Mouse (Mus musculus) megakaryocyte, embryonic 14.5 days (primary cell): ENCODE results near the gene Slc30a9. TPM values are rescaled to one million over a fixed set of nuclear protein-coding genes. Genes with fewer than 3 reads are reported as not detected.

Source experiments
- H3K27me3 ChIP-seq: replicated peaks from 2 replicates; pipeline ENCODE3; 2012; ENCODE audit warnings: inconsistent platforms
- H3K36me3 ChIP-seq: replicated peaks from 2 replicates; pipeline ENCODE3; 2012; ENCODE audit warnings: low read length, inconsistent platforms, mixed read lengths
- H3K4me1 ChIP-seq: 2 replicates; pipeline ENCODE4 v1.6.1; 2012; ENCODE audit warnings: inconsistent platforms
- H3K4me3 ChIP-seq: replicated peaks from 2 replicates; pipeline ENCODE3; 2012; ENCODE audit warnings: moderate library complexity, mild to moderate bottlenecking, inconsistent platforms
- H3K9me3 ChIP-seq: 2 replicates; pipeline ENCODE4 v1.6.1; 2012; ENCODE audit warnings: inconsistent platforms
- FLI1 ChIP-seq: IDR thresholded peaks from 2 replicates; pipeline ENCODE4 v1.6.1; 2012; ENCODE audit warnings: low read length, inconsistent platforms, mixed read lengths
- GATA1 ChIP-seq: IDR thresholded peaks from 3 replicates; pipeline ENCODE4 v1.6.1; 2012; ENCODE audit warnings: mixed read lengths, low read length, inconsistent platforms, borderline replicate concordance
- polyA plus RNA-seq: library from polyadenylated mRNA; stranded (reverse); fragments of >175 nt; gene quantifications from 2 replicates; pipeline ENCODE4 v1.2.3, GENCODE M21; 2012; ENCODE audit warnings: low replicate concordance; ENCODE audit not compliant: insufficient read depth

Gene Slc30a9
- 0.68 and 4.5 TPM in 2 replicates for polyA plus RNA-seq

- H3K4me3 ChIP-seq, result peak within 1 kb of the TSS; percentile 99
- no peaks in the 10 kb centered on the region for H3K9me3 ChIP-seq
- H3K27me3 ChIP-seq, result no peaks in the 10 kb centered on the region
- H3K4me1 ChIP-seq, result peaks cover 64% of the 10 kb centered on the region
- TF ChIP-seq GATA1, result no peak
- peak; percentile 41; the same call in 1 of the 2 replicates for TF ChIP-seq FLI1
- H3K36me3 ChIP-seq, result peaks cover 25% of the 10 kb centered on the region
Observed at GRCm38 (mm10) chr5:67306698-67307521, at the start of gene Slc30a9. Gene Slc30a9 (plus strand): TSS chr5:67306955.

DNA sequence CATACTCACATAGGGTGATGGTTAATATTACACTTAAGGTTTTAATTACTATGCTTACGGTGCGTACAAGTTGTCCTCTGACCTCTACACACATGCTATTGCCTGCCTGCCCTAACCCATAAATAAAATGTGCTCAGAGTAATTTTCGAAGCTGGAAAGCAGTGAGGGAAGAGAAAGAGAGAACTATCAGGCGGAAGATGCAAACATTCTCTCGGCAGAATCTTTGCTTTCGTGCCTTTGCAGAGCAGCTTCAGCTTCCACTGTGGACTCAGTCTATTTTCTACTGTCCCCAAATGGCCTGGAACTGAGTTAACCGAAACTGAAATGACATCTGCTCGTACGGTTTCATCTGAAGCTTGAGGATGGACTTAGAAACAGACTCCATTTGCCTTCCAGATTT lies 48.3 kb upstream of the Slc30a9 start:
- H3K9me3 ChIP-seq, result no peaks in the 10 kb centered on the region
- H3K36me3 ChIP-seq, result peaks cover 11% of the 10 kb centered on the region
- H3K4me1 ChIP-seq, result peaks cover 25% of the 10 kb centered on the region
- H3K27me3 ChIP-seq, result peaks cover 6% of the 10 kb centered on the region
- no peak overlapping the region for H3K4me3 ChIP-seq
- TF ChIP-seq FLI1 (no peak), GATA1 (no peak)

DNA sequence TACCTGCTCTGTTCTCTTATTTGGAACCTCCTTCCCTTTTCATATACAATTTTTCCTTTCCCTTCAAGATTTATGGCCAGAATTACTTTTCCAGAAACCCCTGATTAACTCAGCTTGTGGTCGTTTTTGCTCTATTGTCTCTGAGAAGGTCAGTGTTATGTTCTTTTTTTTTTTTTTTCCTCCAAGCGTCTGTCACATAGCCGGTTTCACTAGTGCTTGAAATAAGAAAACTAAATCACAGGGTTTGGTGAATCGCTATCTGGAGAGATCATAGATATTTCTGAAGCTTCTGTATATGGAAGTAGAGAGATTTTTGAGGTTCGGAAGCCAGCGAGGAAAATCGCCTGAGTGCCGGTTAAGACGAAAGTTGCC lies 46.6 kb upstream of the Slc30a9 start:
- TF ChIP-seq FLI1 (no peak), GATA1 (no peak)
- H3K4me3 ChIP-seq, result peak overlapping the region; percentile 97
- H3K27me3 ChIP-seq, result peaks cover 5% of the 10 kb centered on the region
- peaks cover 29% of the 10 kb centered on the region for H3K4me1 ChIP-seq
- no peaks in the 10 kb centered on the region for H3K9me3 ChIP-seq
- peaks cover 28% of the 10 kb centered on the region for H3K36me3 ChIP-seq

DNA sequence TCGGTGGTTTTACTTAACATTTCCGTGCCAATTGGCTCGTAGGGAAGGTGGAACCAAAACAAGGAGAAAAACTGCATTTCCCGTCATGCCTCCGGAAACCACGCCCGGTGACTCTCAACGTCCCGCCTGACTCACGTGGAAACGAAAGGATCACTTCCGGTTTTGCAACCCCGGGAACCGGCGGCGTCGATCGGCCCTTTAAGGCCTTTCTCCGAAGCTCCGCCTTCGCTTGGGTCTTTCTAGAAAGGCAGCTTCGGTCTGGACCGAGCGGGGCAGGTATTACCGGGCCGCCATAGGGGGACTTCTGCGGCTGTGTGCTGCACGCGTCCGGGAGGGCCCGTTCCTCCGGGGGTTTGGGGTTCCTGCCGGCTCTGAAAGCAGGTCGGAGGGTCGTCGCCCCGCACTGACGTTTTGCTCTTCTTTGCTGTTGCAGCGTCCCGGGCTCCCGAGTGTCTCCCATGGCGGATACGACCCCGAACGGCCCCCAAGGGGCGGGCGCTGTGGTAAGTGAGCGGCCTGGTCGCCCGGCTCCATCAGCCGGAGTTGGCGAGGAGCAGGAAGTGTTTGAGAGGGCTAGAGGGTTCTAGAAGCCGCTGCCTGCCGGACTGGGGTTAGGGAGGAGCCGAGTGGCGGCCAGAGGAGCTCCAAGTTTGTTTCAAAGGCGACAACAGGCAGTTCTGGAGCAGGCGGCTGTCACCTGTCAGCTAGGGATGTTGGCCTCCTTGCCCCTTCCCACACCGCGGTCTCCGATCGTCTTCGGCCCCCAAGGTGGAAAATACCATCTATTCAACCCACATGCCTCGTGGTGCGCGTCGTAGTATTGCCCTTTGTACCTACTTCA lies 46.0 kb upstream of the Slc30a9 start, which contains the start of gene Tmem33:
TSS of gene Tmem33 (plus strand) at position 35 of the 841 bp plus-strand sequence.
- Histone ChIP-seq H3K27me3 (peaks cover under 1% of the 10 kb centered on the region), H3K4me1 (peaks cover 29% of the 10 kb centered on the region), H3K9me3 (no peaks in the 10 kb centered on the region), H3K36me3 (peaks cover 34% of the 10 kb centered on the region), H3K4me3 (peak within 1 kb of the TSS; percentile 97)
- peak; percentile 97 for TF ChIP-seq FLI1
- TF ChIP-seq GATA1, result no peak

GRCm38 (mm10) chr5:67262964-67263363 lies 43.8 kb upstream of the Slc30a9 start:
- Histone ChIP-seq H3K27me3 (no peaks in the 10 kb centered on the region), H3K9me3 (no peaks in the 10 kb centered on the region), H3K4me1 (peaks cover 32% of the 10 kb centered on the region), H3K4me3 (no peak overlapping the region), H3K36me3 (peaks cover 56% of the 10 kb centered on the region)
- TF ChIP-seq FLI1 (no peak), GATA1 (no peak)

DNA sequence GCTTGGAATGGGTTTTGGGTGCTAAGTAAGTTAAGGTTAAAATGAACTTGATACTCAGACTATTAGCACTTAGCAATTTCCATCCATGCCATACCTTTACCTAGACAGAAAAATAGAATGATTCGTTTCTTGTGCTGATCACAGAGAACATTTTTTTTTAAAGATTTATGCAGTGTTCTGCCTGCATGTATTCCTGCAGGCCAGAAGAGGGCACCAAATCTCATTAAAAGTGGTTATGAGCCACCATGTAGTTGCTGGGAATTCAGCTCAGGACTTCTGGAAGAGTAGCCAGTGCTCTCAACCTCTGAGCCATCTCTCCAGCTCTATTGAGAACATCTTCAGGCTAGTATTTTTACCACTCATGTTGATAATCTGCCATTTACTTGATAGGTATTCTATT lies 40.6 kb upstream of the Slc30a9 start:
- peaks cover 24% of the 10 kb centered on the region for H3K4me1 ChIP-seq
- H3K4me3 ChIP-seq, result no peak overlapping the region
- TF ChIP-seq GATA1 (no peak), FLI1 (no peak)
- no peaks in the 10 kb centered on the region for H3K9me3 ChIP-seq
- peaks cover 72% of the 10 kb centered on the region for H3K36me3 ChIP-seq
- no peaks in the 10 kb centered on the region for H3K27me3 ChIP-seq

- Histone ChIP-seq H3K4me1 (peaks cover 3% of the 10 kb centered on the region), H3K36me3 (peaks cover 52% of the 10 kb centered on the region), H3K4me3 (no peak overlapping the region), H3K27me3 (no peaks in the 10 kb centered on the region), H3K9me3 (no peaks in the 10 kb centered on the region)
- TF ChIP-seq FLI1, result no peak
- TF ChIP-seq GATA1, result no peak
Observed at GRCm38 (mm10) chr5:67269309-67269708, 37.4 kb upstream of the Slc30a9 start.

DNA sequence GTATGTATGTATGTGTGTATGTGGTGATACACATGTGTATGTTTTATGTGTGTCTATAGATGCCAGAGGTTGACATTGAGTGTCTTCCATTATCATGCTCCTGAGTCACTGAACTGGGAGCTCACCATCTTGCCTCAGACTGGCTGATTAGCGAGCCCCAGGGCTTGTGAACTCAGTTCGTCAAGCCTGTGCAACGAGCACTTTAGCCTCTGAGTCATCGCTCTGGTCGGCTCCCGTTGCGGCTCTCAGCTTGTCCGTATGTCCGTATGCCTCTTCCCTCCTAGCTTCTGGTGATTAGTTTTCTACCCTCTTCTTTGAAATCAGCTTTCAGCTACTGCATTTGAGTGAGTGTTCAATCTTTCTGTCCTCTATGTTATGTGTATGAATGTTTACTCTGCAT lies 27.3 kb upstream of the Slc30a9 start:
- peaks cover 7% of the 10 kb centered on the region for H3K4me1 ChIP-seq
- no peak for TF ChIP-seq FLI1
- no peak for TF ChIP-seq GATA1
- H3K27me3 ChIP-seq, result no peaks in the 10 kb centered on the region
- H3K4me3 ChIP-seq, result no peak overlapping the region
- H3K9me3 ChIP-seq, result no peaks in the 10 kb centered on the region
- peaks cover 66% of the 10 kb centered on the region for H3K36me3 ChIP-seq

GRCm38 (mm10) chr5:67279840-67280239 lies 26.9 kb upstream of the Slc30a9 start:
- no peak for TF ChIP-seq GATA1
- TF ChIP-seq FLI1, result no peak
- H3K4me3 ChIP-seq, result no peak overlapping the region
- peaks cover 70% of the 10 kb centered on the region for H3K36me3 ChIP-seq
- H3K4me1 ChIP-seq, result peaks cover 7% of the 10 kb centered on the region
- H3K9me3 ChIP-seq, result no peaks in the 10 kb centered on the region
- H3K27me3 ChIP-seq, result no peaks in the 10 kb centered on the region

DNA sequence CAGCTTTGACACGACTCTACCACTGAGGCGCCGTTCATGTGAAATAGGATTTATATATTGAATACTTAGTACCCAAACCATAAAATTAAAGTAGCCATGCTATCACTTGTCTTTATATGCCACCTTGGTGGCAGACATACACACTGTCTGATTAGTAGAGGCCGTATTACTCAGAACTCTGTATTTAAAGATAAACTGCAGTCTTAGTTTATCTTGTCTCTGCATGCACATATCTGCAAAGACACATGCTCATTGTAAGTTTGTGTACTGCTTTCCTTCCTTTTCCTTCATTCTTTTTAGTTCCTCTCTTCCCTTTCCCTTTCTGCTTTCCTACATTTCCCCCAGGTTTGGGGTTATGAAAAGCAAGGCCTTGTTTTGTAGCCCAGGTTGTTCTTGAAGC lies 26.4 kb upstream of the Slc30a9 start:
- H3K4me3 ChIP-seq, result no peak overlapping the region
- peaks cover 76% of the 10 kb centered on the region for H3K36me3 ChIP-seq
- TF ChIP-seq FLI1 (no peak), GATA1 (no peak)

More for the DNA sequence above, 26.4 kb upstream of the Slc30a9 start:
- no peaks in the 10 kb centered on the region for H3K27me3 ChIP-seq
- H3K4me1 ChIP-seq, result peaks cover 7% of the 10 kb centered on the region
- H3K9me3 ChIP-seq, result no peaks in the 10 kb centered on the region
